Mouse (Mus musculus) lung, postnatal 0 days (tissue): ENCODE results near the gene Nrxn3.

Experiments
- CTCF ChIP-seq: IDR thresholded peaks from 2 replicates; pipeline ENCODE4 v1.5.1; 2016; ENCODE audit warnings: antibody characterized with exemption, mild to moderate bottlenecking
- EP300 ChIP-seq: IDR thresholded peaks from 2 replicates; pipeline ENCODE4 v1.6.1; 2016; ENCODE audit warnings: antibody characterized with exemption, mild to moderate bottlenecking, control low read depth

DNA sequence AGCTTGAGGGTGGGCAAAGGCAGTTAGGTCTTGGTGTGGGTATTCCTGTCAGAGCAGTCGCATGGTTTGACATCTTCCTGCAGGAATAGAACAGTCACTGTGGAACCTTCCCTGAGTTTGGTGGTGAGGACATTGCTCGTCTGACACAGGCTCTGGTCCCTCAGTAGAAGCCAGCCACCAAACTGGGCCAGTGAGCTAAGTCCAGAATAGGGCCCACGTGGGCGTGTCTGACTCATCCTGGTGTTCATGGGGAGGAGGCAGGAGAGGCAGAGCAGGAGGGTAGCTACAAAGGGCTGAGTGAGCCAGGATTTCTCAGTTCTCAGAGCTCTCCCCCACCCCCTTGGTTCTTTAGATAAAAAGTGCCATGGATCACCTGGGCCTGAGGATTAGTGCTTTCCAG, 15.9 kb downstream of the Nrxn3 start:
- TF ChIP-seq CTCF, result no peak
- no peak for TF ChIP-seq EP300
